Mouse (Mus musculus): Measurements from ENCODE around the gene Nprl3.

The Nprl3 gene

DNA sequence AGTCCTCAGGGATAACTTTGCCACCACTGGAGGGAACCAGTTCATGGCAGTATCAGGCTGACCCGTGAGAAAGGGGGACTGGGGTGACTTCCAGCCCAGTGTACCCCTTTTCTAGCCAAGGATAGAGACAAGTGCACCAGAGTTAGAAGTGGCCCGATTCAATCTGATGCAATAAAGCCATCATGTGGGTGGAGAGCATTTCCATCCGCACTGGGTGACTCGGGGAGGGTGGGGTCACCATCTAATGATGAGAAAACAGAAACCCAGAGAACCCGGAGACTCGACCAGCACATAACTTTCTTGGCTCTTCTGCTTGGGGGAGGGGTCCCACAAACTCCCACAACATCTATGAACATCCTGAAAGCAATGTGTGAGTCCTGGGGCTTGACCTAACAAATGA is 70.8 kb downstream of the Nprl3 start:
- no peak for DNase-seq (ENCODE audit: low spot score)

DNA sequence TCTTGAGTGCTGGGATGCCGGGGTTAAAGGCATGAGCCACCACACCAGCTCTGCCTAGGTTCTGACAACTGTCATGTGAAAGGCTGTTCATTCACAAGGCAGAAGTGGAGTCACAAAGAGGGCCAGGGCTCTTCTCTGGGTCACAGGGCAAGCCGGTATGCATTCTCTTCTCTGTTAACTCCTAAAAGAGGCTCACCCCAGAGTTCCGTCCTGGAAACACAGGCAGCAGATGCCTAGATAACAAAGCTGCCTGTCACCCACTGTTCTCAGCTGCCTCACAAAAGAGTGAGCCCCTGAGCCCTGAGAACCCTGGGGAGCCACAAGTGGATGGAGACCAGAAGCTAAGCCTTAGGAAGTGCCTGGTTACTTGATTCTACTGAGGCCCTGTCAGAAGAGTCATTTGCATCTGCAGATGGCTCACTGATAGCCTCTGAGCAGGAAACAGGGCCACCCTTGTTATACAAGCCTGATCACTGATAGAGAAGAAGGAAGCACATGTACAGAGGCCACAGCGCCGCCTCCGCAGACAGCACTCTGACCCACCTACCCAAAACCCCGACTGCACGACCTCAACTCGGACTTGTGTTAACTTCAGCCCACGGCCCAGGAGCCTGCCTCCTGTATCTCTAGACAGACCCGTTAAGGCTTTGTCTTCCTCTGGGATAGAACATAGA is 71.5 kb downstream of the Nprl3 start:
- peak; percentile 1 for DNase-seq (ENCODE audit: low spot score)

DNA sequence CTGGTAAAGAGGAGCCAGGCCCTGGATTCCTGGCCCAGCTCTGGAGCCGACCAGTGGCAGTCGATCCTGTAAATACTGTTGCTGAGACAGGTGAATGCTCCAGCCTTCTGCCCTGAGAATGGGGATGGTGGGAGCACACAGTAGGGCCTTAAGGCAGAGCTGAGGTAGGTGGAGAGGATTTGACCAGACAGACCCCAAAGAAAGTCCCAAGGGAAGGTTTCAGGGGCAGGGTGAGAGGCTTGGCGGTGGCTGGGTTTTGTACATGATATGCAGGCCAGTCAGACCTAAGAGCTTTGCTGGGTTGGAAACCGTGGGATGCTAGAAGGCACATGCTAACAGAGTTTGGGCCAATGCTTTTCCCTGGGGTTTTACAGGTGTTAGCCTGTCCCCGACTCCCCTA is 72.9 kb downstream of the Nprl3 start:
- DNase-seq (ENCODE audit: low spot score) = no peak

DNA sequence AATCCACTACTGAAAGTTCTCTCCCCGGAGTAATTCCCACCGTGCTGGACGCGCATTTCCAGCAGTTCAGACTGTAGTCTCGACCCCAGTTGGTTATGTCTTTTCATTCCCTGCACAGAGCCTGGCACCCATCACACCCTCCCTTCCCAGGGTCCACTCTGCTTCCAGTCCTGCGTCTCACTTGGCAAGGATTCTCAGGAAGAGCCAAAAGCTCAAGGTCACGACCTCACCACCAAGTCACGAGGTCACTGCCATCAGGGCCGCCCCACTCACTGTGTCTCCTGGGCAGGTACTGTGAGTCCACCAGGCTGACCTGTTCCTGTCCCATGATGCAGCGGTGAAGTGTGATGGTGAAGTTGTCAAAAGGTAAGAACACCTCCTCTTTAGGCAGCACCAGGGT is 73.4 kb downstream of the Nprl3 start:
- DNase-seq (ENCODE audit: low spot score) = no peak

DNA sequence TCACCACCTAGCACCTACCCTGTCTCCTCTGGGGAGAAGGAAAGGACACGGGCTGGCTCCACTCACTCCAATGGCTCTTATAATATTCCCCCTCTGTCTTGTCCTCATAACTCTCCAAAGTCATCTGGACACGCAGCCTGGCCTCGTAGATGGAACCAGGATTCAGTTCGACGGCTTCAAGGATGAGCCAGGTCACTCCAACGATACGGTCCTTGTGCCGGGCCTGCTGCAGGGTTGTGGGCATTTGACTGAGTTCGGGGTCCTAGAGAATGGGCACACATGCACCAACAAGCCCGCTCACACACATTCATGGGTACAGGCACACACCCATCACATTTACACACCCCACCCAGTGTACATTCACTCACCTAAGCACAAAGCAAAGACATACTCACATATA is 74.4 kb downstream of the Nprl3 start:
- DNase-seq (ENCODE audit: low spot score) = no peak

DNA sequence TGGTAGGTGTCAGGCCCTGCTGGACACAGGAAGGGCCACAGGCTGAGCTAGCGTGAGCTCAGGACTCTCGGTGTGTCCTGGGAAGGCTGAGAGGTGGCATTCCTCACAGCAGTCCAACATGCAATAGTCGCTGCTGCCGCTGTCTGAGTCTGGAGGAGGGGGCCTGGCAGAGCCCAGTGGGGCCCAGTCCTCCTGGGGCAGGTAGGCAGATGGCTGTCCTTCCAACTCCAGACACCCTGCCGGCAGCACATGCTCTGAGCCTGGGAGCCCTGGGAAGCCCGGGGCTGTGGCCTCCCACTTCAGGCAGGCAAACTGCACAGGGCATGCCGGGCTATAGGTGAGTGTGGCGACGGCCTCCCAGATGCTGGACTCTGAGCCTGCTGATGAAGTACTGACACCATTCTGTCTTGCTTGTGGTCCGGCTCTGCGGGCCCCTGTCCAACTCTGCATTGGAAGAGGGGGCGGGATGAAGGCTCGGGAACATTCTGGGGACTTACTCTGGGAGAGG is 76.8 kb downstream of the Nprl3 start:
- DNase-seq (ENCODE audit: low spot score) = no peak

DNA sequence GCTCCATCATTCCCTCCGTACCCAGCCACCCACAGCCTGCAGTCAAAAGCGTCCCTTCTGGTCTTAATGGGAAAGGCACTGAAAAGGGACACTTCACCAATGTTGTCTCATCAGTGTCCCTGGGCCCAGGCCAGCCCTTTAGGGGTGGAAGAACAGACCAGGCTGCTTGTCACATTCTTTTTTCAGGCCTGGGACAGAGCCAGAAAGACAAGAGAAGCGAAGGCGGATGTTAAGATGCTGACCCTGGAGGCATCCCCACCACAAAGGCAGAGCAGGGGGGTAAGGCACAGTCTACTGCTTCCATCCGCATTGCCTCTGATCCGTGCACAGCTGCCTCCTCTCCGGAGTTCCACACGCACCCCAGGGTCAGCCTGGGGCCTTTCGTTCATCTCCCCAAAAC is 77.4 kb downstream of the Nprl3 start:
- DNase-seq (ENCODE audit: low spot score) = no peak

DNA sequence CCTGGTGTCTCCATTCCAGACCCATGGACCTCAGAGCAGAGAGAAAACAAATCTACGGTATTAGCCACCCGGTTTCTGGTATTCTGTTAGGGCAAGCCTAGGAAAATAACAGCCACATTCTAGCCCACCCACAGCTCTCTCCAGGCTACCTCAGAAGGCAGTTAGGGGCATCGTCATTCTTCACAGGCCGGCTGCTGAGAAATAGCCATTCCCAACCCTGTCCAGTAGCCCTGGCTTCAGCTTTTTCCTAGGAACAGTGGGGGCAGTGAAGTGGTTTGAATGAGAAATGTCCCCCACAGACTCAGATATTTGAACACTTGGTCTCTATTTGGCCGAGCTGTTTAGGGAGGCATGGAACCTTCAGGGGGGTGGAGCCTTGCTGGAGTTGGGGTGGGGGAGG is 78.1 kb downstream of the Nprl3 start:
- no peak for DNase-seq (ENCODE audit: low spot score)

DNA sequence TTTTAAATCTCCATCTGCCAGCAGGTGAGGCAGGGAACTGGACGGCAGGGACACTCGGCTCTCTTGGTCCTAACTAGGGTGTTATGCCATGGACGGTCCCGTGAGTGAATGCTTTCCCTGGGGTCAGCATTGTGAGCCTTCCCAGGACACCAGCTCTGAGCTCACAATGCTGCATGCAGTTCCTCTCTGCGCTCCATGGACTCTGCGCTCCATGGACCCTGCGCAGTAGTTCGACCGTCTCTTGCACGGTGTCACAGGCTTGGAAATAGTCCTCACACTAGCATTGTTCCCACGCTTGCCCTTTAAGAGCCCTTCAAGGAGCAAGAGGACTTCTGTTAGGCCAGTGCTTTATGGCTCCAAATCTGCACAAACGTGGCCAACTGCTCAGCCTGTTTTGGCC is 78.6 kb downstream of the Nprl3 start:
- DNase-seq (ENCODE audit: low spot score) = no peak

DNA sequence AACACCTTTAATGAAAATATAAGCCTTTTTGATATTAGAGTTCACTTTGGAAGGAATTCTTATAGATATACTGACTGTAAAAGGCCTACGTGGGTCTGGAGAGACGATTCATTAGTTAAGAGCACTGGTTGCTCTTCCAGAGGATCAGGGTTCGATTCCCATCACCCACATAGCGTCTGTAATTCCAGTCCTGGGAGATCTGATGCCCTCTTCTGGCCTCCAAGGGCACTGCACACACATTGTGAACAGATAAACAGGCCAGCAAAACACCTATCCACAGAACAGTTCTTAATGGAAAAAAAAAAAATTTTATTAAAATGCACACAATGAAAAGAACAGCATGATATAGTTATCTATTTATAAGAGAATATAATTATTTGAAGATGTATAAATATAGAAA is 80.3 kb downstream of the Nprl3 start:
- DNase-seq (ENCODE audit: low spot score) = no peak

DNA sequence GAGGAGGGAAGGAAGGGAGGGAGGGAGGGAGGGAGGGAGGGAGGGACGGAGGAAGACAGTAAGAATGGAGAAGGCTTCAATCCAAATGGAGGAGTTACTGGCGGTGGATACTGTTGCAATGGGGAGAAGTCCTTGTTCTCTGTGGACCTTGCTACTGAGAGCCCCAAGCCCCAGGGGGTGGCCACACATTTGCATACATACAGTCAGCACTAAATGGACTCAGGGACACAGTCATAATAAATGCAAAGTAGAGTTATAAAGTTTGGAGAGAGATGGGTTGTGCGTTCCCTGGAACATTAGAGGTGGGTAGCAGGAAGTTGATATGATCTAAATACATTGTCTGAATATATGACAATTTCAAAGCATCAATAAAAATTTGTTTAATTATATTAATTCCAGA is 81.5 kb downstream of the Nprl3 start:
- no peak for DNase-seq (ENCODE audit: low spot score)

DNA sequence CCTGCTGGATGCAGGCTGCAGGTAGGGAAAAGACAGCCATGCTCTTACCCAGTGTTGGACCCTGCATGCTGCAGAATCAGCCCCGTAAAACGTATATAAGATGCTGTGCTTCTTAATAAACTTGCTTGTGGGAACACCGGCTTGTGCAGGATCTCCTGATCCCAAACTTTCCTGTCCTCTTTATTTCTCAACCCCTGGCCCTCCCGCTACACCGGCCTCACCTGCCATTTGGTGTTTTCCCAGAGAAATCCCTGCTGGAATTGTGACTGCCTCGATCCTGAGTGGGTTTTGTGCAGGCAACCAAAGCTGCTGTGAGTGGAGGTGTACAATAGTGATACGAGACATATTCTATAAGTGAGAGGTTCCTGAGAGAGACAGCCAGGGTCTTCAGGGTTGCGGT is 83.0 kb downstream of the Nprl3 start:
- no peak for DNase-seq (ENCODE audit: low spot score)

DNA sequence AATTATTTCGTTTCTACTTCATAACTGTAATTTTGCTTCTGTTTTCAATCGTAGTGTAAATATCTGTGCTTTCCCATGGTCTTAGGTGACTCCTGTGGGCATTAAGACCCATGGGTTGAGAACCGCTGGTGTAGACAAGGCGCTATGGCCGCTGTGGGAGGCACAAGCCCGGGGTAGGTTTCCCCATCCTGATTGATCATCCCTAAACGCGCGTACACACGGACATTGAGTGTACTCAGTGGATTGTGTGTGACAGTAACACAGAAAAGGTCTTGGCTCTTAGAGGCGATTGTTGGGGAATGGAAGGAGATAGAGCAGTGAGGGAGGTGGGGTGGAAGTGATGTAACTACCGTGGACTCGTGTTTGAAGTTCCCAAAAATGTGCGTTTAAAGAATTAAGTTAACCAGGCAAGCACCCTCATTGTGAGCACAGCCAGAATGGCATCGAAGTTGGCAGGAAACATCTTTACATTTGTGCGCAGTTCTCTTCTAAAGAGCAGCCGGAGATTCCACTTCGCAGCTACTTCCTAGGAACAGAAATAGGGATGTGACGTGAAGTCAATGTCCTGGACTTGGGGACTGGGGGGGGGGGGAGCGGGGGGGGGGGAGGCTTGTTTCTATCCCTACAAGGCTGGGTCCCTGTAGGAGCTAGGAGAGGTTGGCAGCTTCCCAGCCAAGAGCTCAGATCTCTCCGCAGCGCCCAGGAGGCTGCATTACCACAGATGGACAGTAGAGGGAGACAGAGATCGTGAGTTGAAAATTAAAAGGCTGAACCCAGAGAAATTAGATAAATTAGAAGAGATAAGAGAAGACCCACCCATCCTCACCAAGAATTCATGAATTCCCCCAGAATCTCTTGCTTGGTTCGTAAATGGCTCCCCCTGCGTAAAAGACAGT is 85.3 kb downstream of the Nprl3 start:
- peak; percentile 67 for DNase-seq (ENCODE audit: low spot score)

DNA sequence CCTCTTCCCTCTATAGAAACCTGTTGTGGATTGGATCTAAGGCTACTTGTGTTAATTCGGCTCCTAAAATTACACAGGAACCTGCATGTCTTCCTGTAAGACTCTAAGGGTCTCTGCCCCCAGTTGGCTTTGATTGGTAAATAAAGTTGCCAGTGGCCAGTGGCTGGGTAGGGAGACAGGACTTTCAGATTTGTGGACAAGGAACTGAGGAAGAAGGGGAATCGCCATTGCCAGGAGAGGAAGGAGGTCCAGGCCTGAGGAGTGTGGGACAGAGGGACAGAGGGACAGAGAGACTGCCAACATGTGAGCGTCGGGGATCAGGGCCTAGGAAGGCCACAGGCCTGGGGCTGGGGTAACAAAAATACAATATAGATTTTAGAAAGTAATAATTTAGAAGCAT is 86.3 kb downstream of the Nprl3 start:
- no peak for DNase-seq (ENCODE audit: low spot score)

DNA sequence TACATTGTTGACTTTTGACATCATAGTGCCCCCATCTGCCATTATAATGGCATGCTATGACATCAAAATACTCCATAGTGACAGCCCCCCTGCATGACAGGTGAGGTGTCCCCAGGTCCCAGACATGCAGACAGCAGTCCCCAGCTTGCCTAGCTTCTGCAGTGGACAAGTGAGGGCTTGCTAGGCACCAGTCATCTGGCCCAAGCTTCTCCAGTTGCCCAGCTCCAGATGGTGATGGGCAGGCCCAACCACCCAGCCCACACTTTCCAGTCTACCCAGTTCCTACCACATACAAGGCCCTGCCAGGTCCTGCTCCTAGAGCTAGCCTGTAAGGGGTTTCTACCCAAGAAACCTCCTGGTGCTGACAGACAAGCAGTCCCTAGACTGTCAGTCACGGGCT is 89.0 kb downstream of the Nprl3 start:
- DNase-seq (ENCODE audit: low spot score) = no peak
